Mouse (Mus musculus): ENCODE results near the gene Elmsan1. TPM values are rescaled to one million over a fixed set of nuclear protein-coding genes. Genes with fewer than 3 reads are reported as not detected.

Gene Elmsan1
- polyA plus RNA-seq, 1 experiment from 2014 or later = 11.1 TPM

- Histone ChIP-seq H3K9me3 (ENCODE audit: control insufficient read depth, low read length) (no peaks in the 10 kb centered on the region), H3K4me3 (ENCODE audit: low read length) (no peak overlapping the region), H3K27ac (ENCODE audit: low read length) (no peak overlapping the region), H3K9ac (ENCODE audit: low read length) (no peak overlapping the region), H3K4me2 (ENCODE audit: low read depth, low read length) (no peak overlapping the region), H3K36me3 (ENCODE audit: control insufficient read depth, insufficient read depth, low read length) (peaks cover 28% of the 10 kb centered on the region), H3K27me3 (ENCODE audit: control insufficient read depth, insufficient read depth, low read depth, low read length) (no peaks in the 10 kb centered on the region), H3K4me1 (replicated peaks; ENCODE audit: control insufficient read depth, insufficient read depth, low read length) (peaks cover 10% of the 10 kb centered on the region)
- no peak for ATAC-seq (ENCODE audit: low read depth)
- WGBS = 76% methylated on average over 10 of the region's 10 CpGs
These were observed 66.8 kb downstream of the Elmsan1 start for GRCm38 (mm10) chr12:84151911-84152310.

GRCm38 (mm10) chr12:84150976-84151375, 67.7 kb downstream of the Elmsan1 start:
- Histone ChIP-seq H3K4me1 (replicated peaks; ENCODE audit: control insufficient read depth, insufficient read depth, low read length) (peaks cover 10% of the 10 kb centered on the region), H3K4me3 (ENCODE audit: low read length) (no peak overlapping the region), H3K27ac (ENCODE audit: low read length) (no peak overlapping the region), H3K4me2 (ENCODE audit: low read depth, low read length) (no peak overlapping the region), H3K9me3 (ENCODE audit: control insufficient read depth, low read length) (no peaks in the 10 kb centered on the region), H3K9ac (ENCODE audit: low read length) (no peak overlapping the region), H3K36me3 (ENCODE audit: control insufficient read depth, insufficient read depth, low read length) (peaks cover 20% of the 10 kb centered on the region), H3K27me3 (ENCODE audit: control insufficient read depth, insufficient read depth, low read depth, low read length) (no peaks in the 10 kb centered on the region)
- 35% methylated on average over 6 of the region's 6 CpGs for WGBS
- no peak for ATAC-seq (ENCODE audit: low read depth)

GRCm38 (mm10) chr12:84149971-84150370, 68.7 kb downstream of the Elmsan1 start:
- Histone ChIP-seq H3K9me3 (ENCODE audit: control insufficient read depth, low read length) (no peaks in the 10 kb centered on the region), H3K4me3 (ENCODE audit: low read length) (no peak overlapping the region), H3K9ac (ENCODE audit: low read length) (no peak overlapping the region), H3K27me3 (ENCODE audit: control insufficient read depth, insufficient read depth, low read depth, low read length) (no peaks in the 10 kb centered on the region), H3K4me1 (replicated peaks; ENCODE audit: control insufficient read depth, insufficient read depth, low read length) (peaks cover 7% of the 10 kb centered on the region), H3K36me3 (ENCODE audit: control insufficient read depth, insufficient read depth, low read length) (peaks cover 17% of the 10 kb centered on the region), H3K4me2 (ENCODE audit: low read depth, low read length) (no peak overlapping the region), H3K27ac (ENCODE audit: low read length) (no peak overlapping the region)
- WGBS = 93% methylated on average over 15 of the region's 15 CpGs
- no peak for ATAC-seq (ENCODE audit: low read depth)

DNA sequence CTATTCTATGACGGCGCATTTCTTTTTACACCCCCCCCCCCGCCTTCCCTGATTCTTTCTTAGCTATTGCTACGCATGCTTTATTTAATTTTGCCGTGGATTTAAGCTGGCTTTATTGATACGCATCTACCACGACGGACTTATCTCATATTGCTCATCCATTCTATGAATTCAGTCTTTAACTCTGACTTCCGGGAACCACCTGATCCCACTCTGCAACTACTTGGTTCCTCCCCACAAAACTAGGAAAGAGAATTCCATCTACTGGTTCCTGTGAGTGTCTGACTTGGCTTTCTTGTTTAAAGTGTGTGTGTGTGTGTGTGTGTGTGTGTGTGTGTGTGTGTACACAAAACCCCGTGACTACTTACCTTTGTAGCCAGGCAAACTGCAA, 70.1 kb downstream of the Elmsan1 start:
- no peaks in the 10 kb centered on the region for H3K27me3 ChIP-seq (ENCODE audit: control insufficient read depth, insufficient read depth, low read depth, low read length)
- no peak overlapping the region for H3K27ac ChIP-seq (ENCODE audit: low read length)
- H3K9me3 ChIP-seq (ENCODE audit: control insufficient read depth, low read length) = no peaks in the 10 kb centered on the region
- H3K9ac ChIP-seq (ENCODE audit: low read length) = no peak overlapping the region
- H3K4me3 ChIP-seq (ENCODE audit: low read length) = peak overlapping the region; percentile 49
- 8% methylated on average over 10 of the region's 10 CpGs for WGBS
- peaks cover 17% of the 10 kb centered on the region for H3K36me3 ChIP-seq (ENCODE audit: control insufficient read depth, insufficient read depth, low read length)
- ATAC-seq (ENCODE audit: low read depth) = no peak
- H3K4me2 ChIP-seq (ENCODE audit: low read depth, low read length) = peak overlapping the region; percentile 68
- H3K4me1 ChIP-seq (replicated peaks; ENCODE audit: control insufficient read depth, insufficient read depth, low read length) = peaks cover 7% of the 10 kb centered on the region; the same call in 1 of the 2 replicates

DNA sequence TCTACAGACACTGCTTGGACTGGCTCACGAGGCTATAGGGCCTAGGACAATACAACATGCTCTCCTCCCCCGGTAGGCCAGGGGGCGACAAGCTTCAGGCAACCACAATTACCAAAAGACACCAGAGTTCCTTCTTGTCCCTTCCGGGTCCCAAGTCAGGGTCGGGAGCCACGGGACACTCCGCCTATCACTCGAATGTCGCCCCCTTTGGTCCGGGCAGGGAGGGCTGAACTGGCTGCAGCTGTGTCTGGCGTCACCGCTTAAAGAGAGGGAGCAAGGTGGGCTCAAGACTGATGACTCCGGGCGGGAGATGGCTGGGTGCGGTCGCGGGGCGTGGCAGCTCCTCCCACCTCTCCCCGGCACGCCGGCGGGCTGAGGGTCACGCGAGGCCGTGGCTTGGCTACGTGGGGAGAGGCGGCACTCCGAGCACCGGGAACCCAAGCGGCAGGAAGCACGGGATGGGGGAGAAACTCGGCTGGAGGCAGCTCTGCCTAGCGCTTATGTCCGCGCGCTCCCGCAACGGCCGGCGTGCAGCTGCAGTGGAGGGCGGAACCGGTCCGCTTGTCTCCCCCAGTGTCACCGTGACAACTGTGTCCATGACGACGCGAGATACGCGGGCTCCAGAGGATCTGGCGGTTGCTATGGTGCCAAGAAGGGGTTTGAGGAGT, 70.6 kb downstream of the Elmsan1 start, which contains the start of gene Pnma1:
Gene Pnma1 (minus strand): TSS at position 536 of the 668 bp plus-strand sequence.
- Histone ChIP-seq H3K9ac (ENCODE audit: low read length) (peak within 1 kb of the TSS; percentile 55), H3K36me3 (ENCODE audit: control insufficient read depth, insufficient read depth, low read length) (peaks cover 13% of the 10 kb centered on the region), H3K4me2 (ENCODE audit: low read depth, low read length) (peak within 1 kb of the TSS; percentile 68), H3K27ac (ENCODE audit: low read length) (no peak within 1 kb of the TSS), H3K27me3 (ENCODE audit: control insufficient read depth, insufficient read depth, low read depth, low read length) (no peaks in the 10 kb centered on the region), H3K4me1 (replicated peaks; ENCODE audit: control insufficient read depth, insufficient read depth, low read length) (peaks cover 7% of the 10 kb centered on the region; the same call in 1 of the 2 replicates), H3K4me3 (ENCODE audit: low read length) (peak within 1 kb of the TSS; percentile 49), H3K9me3 (ENCODE audit: control insufficient read depth, low read length) (no peaks in the 10 kb centered on the region)
- 2% methylated on average over 43 of the region's 50 CpGs for WGBS
- ATAC-seq (ENCODE audit: low read depth) = peak; percentile 89

GRCm38 (mm10) chr12:84142281-84143050, 76.2 kb downstream of the Elmsan1 start:
- Histone ChIP-seq H3K9me3 (ENCODE audit: control insufficient read depth, low read length) (no peaks in the 10 kb centered on the region), H3K36me3 (ENCODE audit: control insufficient read depth, insufficient read depth, low read length) (no peaks in the 10 kb centered on the region; the same call in 1 of the 2 replicates), H3K4me2 (ENCODE audit: low read depth, low read length) (no peak overlapping the region), H3K27me3 (ENCODE audit: control insufficient read depth, insufficient read depth, low read depth, low read length) (no peaks in the 10 kb centered on the region), H3K4me1 (replicated peaks; ENCODE audit: control insufficient read depth, insufficient read depth, low read length) (no peaks in the 10 kb centered on the region), H3K9ac (ENCODE audit: low read length) (no peak overlapping the region), H3K27ac (ENCODE audit: low read length) (no peak overlapping the region), H3K4me3 (ENCODE audit: low read length) (no peak overlapping the region)
- 59% methylated on average over 14 of the region's 14 CpGs for WGBS
- no peak for ATAC-seq (ENCODE audit: low read depth)

DNA sequence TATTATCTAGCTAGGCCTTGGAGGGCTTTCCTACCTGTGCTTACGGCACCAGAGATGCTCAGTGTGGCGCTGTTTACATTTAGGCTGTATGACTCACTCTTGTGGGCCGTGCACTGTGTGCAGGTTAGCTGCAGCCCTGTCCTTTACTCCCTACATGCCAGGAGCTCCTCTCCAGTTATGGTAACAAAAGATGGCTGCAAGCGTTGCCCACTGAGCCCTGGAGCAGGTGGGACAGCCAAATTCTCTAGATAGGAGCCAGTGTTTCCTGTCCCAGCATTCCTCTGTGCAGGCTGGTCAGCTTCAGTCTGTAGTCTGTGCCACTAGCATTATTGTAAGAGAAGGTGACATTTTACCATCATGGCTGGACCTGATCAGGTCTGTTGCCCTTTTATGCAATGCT, 77.4 kb downstream of the Elmsan1 start:
- no peak overlapping the region for H3K9ac ChIP-seq (ENCODE audit: low read length)
- no peaks in the 10 kb centered on the region for H3K9me3 ChIP-seq (ENCODE audit: control insufficient read depth, low read length)
- H3K4me3 ChIP-seq (ENCODE audit: low read length) = no peak overlapping the region
- 71% methylated on average over 4 of the region's 4 CpGs for WGBS
- H3K27ac ChIP-seq (ENCODE audit: low read length) = no peak overlapping the region
- H3K36me3 ChIP-seq (ENCODE audit: control insufficient read depth, insufficient read depth, low read length) = no peaks in the 10 kb centered on the region; the same call in 1 of the 2 replicates
- no peak for ATAC-seq (ENCODE audit: low read depth)
- H3K4me2 ChIP-seq (ENCODE audit: low read depth, low read length) = no peak overlapping the region
- no peaks in the 10 kb centered on the region for H3K4me1 ChIP-seq (replicated peaks; ENCODE audit: control insufficient read depth, insufficient read depth, low read length)
- H3K27me3 ChIP-seq (ENCODE audit: control insufficient read depth, insufficient read depth, low read depth, low read length) = no peaks in the 10 kb centered on the region

DNA sequence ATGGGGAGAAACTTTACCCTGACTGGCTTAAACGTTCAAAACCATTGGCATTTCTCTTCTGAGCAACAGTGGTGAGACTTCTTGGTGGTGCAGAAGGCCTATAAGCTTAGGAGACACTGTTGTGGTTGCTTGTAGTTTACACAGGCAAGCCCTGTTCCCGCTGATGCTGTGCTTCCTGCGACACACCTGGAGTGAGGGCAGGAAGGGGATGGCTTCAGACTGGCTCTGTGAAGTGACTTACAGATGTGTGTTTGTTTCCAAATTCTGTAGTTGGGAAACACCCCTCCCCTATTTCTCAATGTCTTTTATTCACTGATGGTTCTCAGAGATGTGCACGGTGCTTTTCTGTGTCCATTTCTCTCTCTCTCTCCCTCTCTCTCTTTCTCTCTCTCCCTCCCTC, 78.5 kb downstream of the Elmsan1 start:
- Histone ChIP-seq H3K4me2 (ENCODE audit: low read depth, low read length) (no peak overlapping the region), H3K27me3 (ENCODE audit: control insufficient read depth, insufficient read depth, low read depth, low read length) (no peaks in the 10 kb centered on the region), H3K27ac (ENCODE audit: low read length) (no peak overlapping the region), H3K4me3 (ENCODE audit: low read length) (no peak overlapping the region), H3K9ac (ENCODE audit: low read length) (no peak overlapping the region), H3K4me1 (replicated peaks; ENCODE audit: control insufficient read depth, insufficient read depth, low read length) (no peaks in the 10 kb centered on the region), H3K36me3 (ENCODE audit: control insufficient read depth, insufficient read depth, low read length) (no peaks in the 10 kb centered on the region; the same call in 1 of the 2 replicates), H3K9me3 (ENCODE audit: control insufficient read depth, low read length) (no peaks in the 10 kb centered on the region)
- 55% methylated on average over 4 of the region's 4 CpGs for WGBS
- ATAC-seq (ENCODE audit: low read depth) = no peak

DNA sequence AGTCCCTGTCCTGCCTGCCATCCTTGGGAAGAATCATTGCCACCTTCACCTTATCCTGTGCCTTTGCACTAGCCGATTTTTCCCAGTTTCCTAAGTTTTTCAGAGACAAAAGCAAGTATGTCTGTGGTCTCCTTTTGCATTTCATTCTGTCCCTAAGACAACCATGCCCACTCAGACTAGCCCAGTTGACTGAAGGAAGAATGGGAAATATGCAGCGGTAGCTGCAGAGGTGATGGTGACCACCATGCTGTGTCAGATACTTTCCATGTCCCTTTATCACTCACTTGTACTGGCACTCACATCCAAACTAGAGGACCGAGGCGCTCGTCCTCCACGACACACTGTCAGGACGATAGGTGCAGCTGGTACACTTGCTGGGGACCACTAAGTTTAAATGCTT, 81.5 kb downstream of the Elmsan1 start:
- Histone ChIP-seq H3K4me1 (replicated peaks; ENCODE audit: control insufficient read depth, insufficient read depth, low read length) (no peaks in the 10 kb centered on the region), H3K4me2 (ENCODE audit: low read depth, low read length) (no peak overlapping the region), H3K27ac (ENCODE audit: low read length) (no peak overlapping the region), H3K4me3 (ENCODE audit: low read length) (no peak overlapping the region), H3K9ac (ENCODE audit: low read length) (no peak overlapping the region), H3K36me3 (ENCODE audit: control insufficient read depth, insufficient read depth, low read length) (peaks cover 2% of the 10 kb centered on the region; the same call in 1 of the 2 replicates), H3K9me3 (ENCODE audit: control insufficient read depth, low read length) (no peaks in the 10 kb centered on the region), H3K27me3 (ENCODE audit: control insufficient read depth, insufficient read depth, low read depth, low read length) (no peaks in the 10 kb centered on the region)
- ATAC-seq (ENCODE audit: low read depth) = no peak
- WGBS = 89% methylated on average over 7 of the region's 7 CpGs

Data from lung, embryonic 16.5 days (tissue).